Mouse (Mus musculus) liver, postnatal 0 days (tissue): Measurements from ENCODE around the gene Tfrc.

Source experiments
- CTCF ChIP-seq: sonication (generic); IDR thresholded peaks from 2 replicates; pipeline ENCODE4 v1.5.1; 2016; ENCODE audit warnings: antibody characterized with exemption, low read depth
- EP300 ChIP-seq: IDR thresholded peaks from 2 replicates; pipeline ENCODE4 v1.6.1; 2016; ENCODE audit warnings: antibody characterized with exemption, low read depth, mild to moderate bottlenecking

DNA sequence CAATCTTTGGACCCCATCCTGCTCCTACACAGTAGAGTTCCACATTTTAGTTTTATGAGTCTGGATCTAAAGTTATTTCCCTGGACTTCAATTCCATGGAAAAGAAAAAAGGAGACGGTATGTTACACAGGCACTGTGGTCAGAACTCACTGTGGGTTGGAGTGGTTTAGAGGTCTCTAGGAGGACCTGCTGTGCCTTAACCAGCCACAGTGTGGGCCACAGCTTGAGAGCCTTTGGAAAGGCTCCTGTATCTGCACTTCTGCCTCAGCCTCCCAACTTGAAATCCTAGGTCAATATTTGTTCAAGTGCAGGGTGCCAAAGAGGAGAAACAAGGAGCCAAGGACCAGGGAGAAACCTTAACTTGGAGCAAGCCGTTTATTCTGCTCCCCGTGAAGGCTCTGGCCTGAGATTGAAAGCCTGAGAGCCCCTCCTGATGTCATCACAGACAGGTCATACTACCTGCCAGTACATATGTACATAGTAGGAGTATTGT is 6.5 kb upstream of the Tfrc start:
- TF ChIP-seq CTCF, result no peak
- TF ChIP-seq EP300, result no peak
